Mouse (Mus musculus) lung, embryonic 15.5 days (tissue): ENCODE data around the gene Usp5. TPM values are rescaled to one million over a fixed set of nuclear protein-coding genes. Genes with fewer than 3 reads are reported as not detected.

Source experiments
- ATAC-seq: fragments of 200-750 bp; cut with Nextera tagmentation; 2 replicates; pipeline ENCODE4 v1.8.0; 2017; ENCODE audit warnings: moderate number of reproducible peaks, borderline replicate concordance; ENCODE audit not compliant: low FRiP score, low TSS enrichment; ENCODE audit errors: extremely low read depth
- H3K27ac ChIP-seq: fragments of 300-500 bp; sonication (generic); 2 replicates; pipeline ENCODE4 v1.5.1; 2015; ENCODE audit warnings: moderate library complexity, mild to moderate bottlenecking, inconsistent platforms
- H3K27me3 ChIP-seq: fragments of 300-500 bp; sonication (generic); 2 replicates; pipeline ENCODE4 v1.6.1; 2015; ENCODE audit warnings: inconsistent platforms
- H3K36me3 ChIP-seq: fragments of 300-500 bp; sonication (generic); 2 replicates; pipeline ENCODE4 v1.6.1; 2015; ENCODE audit warnings: inconsistent platforms
- H3K4me1 ChIP-seq: fragments of 300-500 bp; sonication (generic); 2 replicates; pipeline ENCODE4 v1.6.1; 2015; ENCODE audit warnings: inconsistent platforms
- H3K4me2 ChIP-seq: fragments of 300-500 bp; sonication (generic); 2 replicates; pipeline ENCODE4 v1.6.1; 2015; ENCODE audit warnings: inconsistent platforms, mild to moderate bottlenecking, moderate library complexity
- H3K4me3 ChIP-seq: fragments of 300-500 bp; sonication (generic); 2 replicates; pipeline ENCODE4 v1.5.1; 2015; ENCODE audit warnings: mild to moderate bottlenecking, inconsistent platforms
- H3K9ac ChIP-seq: fragments of 300-500 bp; sonication (generic); 2 replicates; pipeline ENCODE4 v1.6.1; 2015; ENCODE audit warnings: inconsistent platforms
- H3K9me3 ChIP-seq: fragments of 300-500 bp; sonication (generic); 2 replicates; pipeline ENCODE4 v1.6.1; 2016; ENCODE audit warnings: inconsistent platforms
- WGBS: fragments of 180-500 bp; shearing (Covaris S2); methylation state at CpG from one replicate; pipeline ENCODE4 v1.1.7; 2015; 5-methylcytosine and 5-hydroxymethylcytosine counted together
- polyA plus RNA-seq: library from polyadenylated mRNA; unstranded; fragments of >200 nt; fragmentation: Nextera tagmentation; extraction: Ambion mirVana; gene quantifications from 2 replicates; pipeline ENCODE4 v1.2.1, GENCODE M21; 2015

Usp5 gene
- polyA plus RNA-seq, 1 experiment from 2014 or later, result 152 TPM

DNA sequence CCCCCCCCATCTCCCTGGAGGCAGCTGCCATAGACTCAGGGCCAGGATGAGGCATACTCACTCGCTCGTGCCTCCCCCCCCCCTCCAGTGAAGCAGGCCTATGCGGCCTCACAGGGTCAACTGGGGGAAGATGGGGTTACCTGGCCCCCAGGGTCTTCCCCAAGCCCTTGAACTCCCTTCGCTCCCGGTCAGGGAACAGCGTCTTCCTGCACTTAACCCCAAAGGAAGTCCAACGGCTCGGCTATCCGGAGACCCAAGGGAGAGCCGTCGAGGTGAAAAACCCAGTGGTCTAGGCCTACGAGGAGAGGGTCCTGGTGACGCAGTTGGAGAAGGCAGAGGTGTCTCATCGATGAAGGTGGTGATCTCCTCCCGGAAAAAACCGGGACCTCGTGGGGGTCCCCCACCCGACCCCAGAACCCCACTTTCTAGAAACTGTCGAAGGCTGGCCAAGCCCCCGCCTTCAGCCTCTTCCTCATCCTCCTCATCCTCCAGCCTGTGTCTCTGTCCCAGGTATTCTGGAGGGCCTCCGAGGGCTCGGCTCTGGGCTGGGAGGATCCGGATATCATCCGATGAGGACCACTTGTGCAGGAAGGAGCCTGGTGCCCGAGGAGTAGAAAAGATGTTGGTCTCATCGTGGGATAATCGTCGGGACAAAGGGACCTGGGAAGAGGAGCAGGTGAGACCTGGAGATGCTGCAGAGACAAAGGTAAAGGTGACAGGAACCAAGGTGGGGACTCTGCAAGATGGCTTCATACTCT, 29.5 kb upstream of the Usp5 start:
- no peak overlapping the region for H3K27ac ChIP-seq

DNA sequence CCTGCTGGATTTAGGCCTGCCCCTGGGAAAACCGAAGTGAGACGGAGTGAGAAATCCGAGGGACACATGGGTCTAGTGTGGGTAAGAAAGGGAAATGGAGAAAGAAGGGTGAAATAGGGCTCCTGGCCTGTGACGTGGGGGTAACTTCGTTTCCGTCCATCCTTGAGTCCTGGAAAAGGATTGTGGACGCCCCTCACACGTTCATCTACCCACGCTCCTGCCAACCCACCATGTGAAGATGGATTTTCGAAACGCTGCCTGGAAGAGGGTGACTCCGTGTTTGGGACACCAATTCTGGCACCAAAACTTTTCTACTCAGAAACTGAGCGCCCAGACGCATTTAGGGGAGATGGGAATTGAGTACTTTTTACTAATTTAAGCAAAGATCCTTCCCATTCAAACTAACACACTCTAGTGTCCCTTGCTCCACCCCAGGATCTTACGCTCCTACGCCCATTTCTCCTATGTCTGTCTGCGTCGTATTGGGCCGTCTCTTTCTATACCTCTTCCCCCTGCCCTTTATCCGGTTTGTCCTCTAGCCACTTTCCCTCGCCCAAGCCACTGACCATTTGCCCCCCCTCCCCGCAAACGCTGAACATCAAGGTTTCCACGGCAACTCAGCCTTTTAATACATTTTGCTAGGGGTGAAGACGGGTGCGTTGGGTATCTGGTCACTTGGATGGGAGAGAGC, 28.7 kb upstream of the Usp5 start:
- ATAC-seq, result no peak
- peak overlapping the region; percentile 85 for H3K4me3 ChIP-seq
- H3K9ac ChIP-seq, result peak overlapping the region; percentile 89
- 0 out of 2 replicates have a peak, but pooled peaks cover 3% of the 10 kb centered on the region for H3K36me3 ChIP-seq
- no peak overlapping the region; the same call in 1 of the 2 replicates for H3K27ac ChIP-seq
- peaks cover 39% of the 10 kb centered on the region for H3K27me3 ChIP-seq
- peaks cover 43% of the 10 kb centered on the region for H3K4me1 ChIP-seq
- WGBS, result 21% methylated on average over 26 of the region's 26 CpGs
- H3K4me2 ChIP-seq, result peak overlapping the region; percentile 94
- H3K9me3 ChIP-seq, result no peaks in the 10 kb centered on the region

More for the DNA sequence above, 29.5 kb upstream of the Usp5 start:
- peak overlapping the region; percentile 94; the same call in 1 of the 2 replicates for H3K4me2 ChIP-seq
- peaks cover 44% of the 10 kb centered on the region for H3K27me3 ChIP-seq
- H3K4me3 ChIP-seq, result peak overlapping the region; percentile 85; the same call in 1 of the 2 replicates
- no peak for ATAC-seq
- H3K9me3 ChIP-seq, result no peaks in the 10 kb centered on the region
- WGBS, result 63% methylated on average over 28 of the region's 28 CpGs
- no peak overlapping the region for H3K9ac ChIP-seq
- no peaks in the 10 kb centered on the region for H3K36me3 ChIP-seq
- peaks cover 49% of the 10 kb centered on the region for H3K4me1 ChIP-seq

DNA sequence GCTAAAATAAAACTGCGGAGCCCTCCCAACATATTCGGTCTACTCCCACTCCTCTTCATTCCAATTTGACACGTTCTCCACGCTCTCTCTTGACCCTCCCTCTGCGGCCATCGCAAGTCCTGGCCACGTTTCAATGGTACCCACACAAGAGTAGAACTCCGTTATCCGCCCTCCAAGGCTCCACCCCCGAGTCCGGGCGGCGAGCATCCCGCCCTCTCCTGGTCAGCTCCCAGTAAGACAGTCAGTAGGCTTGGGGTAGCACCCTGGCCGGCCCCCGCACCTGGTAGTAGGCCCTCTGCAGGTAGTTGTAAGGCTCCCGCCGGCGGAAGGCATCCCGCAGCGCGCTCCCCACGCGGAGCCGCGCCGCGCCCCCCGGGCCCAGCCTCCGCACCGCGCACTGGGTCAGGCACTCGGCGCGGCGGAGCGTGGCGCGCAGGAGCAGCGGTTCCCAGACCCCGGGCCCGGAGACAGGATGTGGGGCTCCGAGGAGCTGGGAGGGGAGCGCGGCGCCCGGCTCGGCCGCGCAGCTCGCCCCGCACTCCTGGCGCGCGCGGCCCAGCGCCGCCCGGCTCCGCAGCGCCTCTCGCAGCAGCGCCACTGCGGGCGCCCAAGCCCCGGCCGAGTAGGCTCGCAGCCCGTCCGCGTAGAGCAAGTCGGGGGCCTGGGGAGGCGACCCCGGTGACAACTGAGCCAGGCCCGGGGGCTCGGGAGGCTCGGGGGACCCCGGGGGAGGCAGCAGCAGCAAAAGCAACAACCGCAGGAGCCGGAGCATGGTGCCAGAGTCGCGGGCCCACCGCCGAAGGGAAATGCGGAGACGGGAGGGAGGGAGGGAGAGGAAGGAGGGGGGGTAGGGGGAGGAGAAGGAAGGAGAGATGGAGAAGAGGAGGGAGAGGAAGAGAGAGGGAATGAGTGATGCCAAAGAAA, 27.9 kb upstream of the Usp5 start, which contains the start of gene P3h3:
Gene P3h3, minus strand, starts transcription at position 837 of the 924 bp plus-strand sequence.
- peak; percentile 81 for ATAC-seq
- Histone ChIP-seq H3K4me2 (peak within 1 kb of the TSS; percentile 94), H3K4me3 (peak within 1 kb of the TSS; percentile 85), H3K27ac (peak within 1 kb of the TSS; percentile 93), H3K27me3 (peaks cover 32% of the 10 kb centered on the region), H3K9me3 (no peaks in the 10 kb centered on the region), H3K36me3 (0 out of 2 replicates have a peak, but pooled peaks cover 6% of the 10 kb centered on the region), H3K9ac (peak within 1 kb of the TSS; percentile 89), H3K4me1 (peaks cover 38% of the 10 kb centered on the region)
- under 1% methylated on average over 79 of the region's 86 CpGs for WGBS

DNA sequence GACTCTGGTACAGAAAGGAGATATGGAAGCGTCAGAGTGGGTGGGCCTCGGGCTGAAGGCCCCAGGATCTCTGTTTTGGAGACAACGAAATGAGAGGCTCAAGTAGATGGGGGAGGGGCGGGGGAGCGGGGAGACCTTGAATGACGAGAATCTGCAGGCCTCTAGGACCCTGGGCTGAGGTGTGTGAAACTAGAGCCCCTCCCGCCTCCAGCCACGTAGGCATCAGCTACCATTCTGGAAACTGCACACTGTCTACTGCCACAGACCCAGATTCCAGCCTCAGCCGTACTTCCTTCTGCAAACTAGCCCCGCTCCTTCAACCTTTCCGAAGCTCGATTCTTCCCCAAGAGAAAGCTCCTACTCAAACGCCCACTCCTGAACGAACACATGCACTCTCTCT, 27.0 kb upstream of the Usp5 start:
- peak overlapping the region; percentile 85 for H3K4me3 ChIP-seq
- 0 out of 2 replicates have a peak, but pooled peaks have one; percentile 29 for ATAC-seq
- H3K27me3 ChIP-seq, result peaks cover 23% of the 10 kb centered on the region
- peaks cover 38% of the 10 kb centered on the region for H3K4me1 ChIP-seq
- no peaks in the 10 kb centered on the region for H3K9me3 ChIP-seq
- H3K27ac ChIP-seq, result peak overlapping the region; percentile 93; the same call in 1 of the 2 replicates
- 0 out of 2 replicates have a peak, but pooled peaks cover 6% of the 10 kb centered on the region for H3K36me3 ChIP-seq
- peak overlapping the region; percentile 94 for H3K4me2 ChIP-seq
- H3K9ac ChIP-seq, result no peak overlapping the region; the same call in 1 of the 2 replicates
- WGBS, result 11% methylated on average over 14 of the region's 14 CpGs

DNA sequence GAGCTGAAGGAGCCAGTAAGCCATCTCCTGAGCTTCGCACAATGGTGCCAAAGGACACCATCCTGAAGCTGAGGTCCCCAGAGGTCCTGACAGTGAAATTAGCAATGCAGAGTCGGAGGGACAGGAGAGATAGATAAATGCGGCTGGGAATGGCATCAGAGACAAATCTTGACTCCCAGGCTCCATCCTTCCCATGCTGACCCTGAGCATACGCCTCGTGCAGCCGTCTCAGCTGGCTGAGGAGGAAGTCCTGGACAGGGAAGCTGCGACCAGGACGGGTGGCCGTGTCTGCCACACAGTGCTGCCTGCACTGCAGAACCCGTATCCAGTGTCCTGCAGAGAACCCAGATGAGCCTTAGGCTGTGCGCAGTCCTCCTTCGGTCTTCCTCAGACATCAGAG, 25.4 kb upstream of the Usp5 start:
- H3K27ac ChIP-seq, result no peak overlapping the region
- no peaks in the 10 kb centered on the region for H3K9me3 ChIP-seq
- peaks cover 32% of the 10 kb centered on the region for H3K4me1 ChIP-seq
- H3K9ac ChIP-seq, result no peak overlapping the region
- 0 out of 2 replicates have a peak, but pooled peaks cover 9% of the 10 kb centered on the region for H3K36me3 ChIP-seq
- no peak overlapping the region for H3K4me3 ChIP-seq
- H3K27me3 ChIP-seq, result peaks cover 12% of the 10 kb centered on the region
- WGBS, result 61% methylated on average over 12 of the region's 12 CpGs
- no peak overlapping the region for H3K4me2 ChIP-seq
- no peak for ATAC-seq

DNA sequence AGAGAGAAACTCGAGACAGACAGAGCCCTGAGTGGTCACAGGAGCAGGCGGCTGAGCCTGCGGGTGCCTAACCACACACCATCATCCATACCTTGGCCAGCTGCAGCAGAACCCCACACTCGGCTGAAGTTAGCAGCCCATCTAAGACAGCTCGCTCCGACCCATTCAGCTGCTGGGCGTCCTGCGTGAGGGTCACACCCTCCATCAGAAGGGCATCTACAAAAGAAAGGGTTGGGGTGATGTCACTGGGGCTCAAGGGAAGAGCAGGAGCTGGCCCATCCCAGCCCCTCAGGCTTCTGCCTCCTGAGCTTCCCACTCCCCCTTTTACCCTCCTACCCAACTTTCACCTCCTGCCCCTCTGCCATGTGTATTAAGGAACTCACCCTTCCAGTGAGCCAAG, 21.3 kb upstream of the Usp5 start:
- Histone ChIP-seq H3K4me2 (no peak overlapping the region), H3K27me3 (no peaks in the 10 kb centered on the region), H3K9ac (no peak overlapping the region), H3K36me3 (peaks cover 9% of the 10 kb centered on the region; the same call in 1 of the 2 replicates), H3K27ac (no peak overlapping the region), H3K4me3 (no peak overlapping the region), H3K9me3 (no peaks in the 10 kb centered on the region), H3K4me1 (peaks cover 9% of the 10 kb centered on the region)
- WGBS, result 55% methylated on average over 8 of the region's 8 CpGs
- no peak for ATAC-seq

DNA sequence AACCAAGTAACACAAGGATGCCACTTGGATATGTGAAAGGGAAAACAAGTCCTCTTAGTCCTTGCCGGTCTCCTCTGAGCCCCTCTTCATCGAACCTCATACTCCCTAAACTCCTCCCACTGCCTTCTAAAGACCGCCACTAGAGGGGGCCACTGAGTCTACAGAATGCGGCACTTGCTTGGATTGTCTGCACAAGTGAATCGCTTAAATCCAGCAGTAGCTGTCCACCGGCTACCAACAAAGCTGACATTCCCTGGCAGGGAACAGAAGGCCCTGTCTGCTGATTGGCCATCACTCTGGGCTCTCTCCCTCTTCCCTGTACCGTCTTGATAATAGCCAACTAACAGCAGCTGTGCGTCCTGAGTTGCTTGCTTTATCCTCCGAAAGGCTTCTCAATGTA, 18.0 kb upstream of the Usp5 start:
- peaks cover 3% of the 10 kb centered on the region; the same call in 1 of the 2 replicates for H3K36me3 ChIP-seq
- no peak overlapping the region for H3K4me3 ChIP-seq
- no peak overlapping the region for H3K27ac ChIP-seq
- H3K27me3 ChIP-seq, result no peaks in the 10 kb centered on the region
- ATAC-seq, result peak; percentile 67; the same call in 1 of the 2 replicates
- WGBS, result 8% methylated on average over 9 of the region's 9 CpGs
- no peak overlapping the region for H3K4me2 ChIP-seq
- H3K9me3 ChIP-seq, result no peaks in the 10 kb centered on the region
- H3K9ac ChIP-seq, result no peak overlapping the region
- no peaks in the 10 kb centered on the region for H3K4me1 ChIP-seq

DNA sequence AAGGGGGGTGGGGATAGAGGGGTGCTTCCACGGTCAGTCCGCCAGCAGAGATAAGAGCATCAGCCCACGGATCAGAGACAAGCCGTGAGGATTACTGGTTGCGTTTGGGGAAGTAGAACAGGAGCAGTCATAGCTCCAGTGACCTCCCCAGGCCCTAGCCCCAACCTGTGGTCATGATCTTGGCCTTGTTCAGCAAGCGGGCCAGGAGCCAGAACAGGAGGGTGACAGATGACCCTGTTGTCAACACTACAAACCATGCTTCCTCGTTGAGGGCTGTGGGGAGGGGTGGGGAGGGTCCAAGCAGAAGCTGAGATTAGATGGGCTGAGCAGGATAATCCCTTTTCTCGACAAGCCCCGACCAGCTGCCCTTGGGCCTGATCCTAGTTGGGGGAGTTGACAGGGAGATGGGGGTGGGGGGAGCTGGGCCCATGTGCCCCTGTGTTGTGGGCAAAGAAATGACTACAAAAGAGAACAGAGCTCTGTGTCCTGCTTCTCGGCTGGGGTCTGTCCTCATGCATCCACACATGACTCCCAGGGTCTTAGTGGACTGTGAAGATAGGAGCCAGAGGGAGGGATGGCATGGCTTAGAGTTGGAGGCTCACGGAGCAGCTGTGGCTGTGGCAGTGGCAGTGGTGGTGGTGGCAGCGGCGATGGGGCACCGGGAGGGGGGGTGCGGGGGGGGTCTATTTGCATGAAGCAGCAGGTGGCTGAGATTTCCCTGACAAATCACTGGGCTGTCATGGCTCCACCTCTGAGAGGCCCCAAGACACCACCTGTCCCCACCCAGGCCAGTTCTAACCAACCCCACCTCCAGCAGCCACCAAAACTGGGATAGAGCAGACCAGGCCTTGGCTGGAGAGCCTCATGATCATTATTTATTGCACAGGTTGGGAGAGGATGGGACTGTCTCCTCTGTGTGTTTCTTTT, 11.2 kb upstream of the Usp5 start, which contains the start of gene Gnb3:
Gene Gnb3, minus strand, starts transcription at position 35 of the 927 bp plus-strand sequence.
- Histone ChIP-seq H3K4me3 (no peak within 1 kb of the TSS), H3K9me3 (no peaks in the 10 kb centered on the region), H3K27ac (no peak within 1 kb of the TSS), H3K9ac (no peak within 1 kb of the TSS), H3K4me1 (peaks cover 31% of the 10 kb centered on the region), H3K36me3 (no peaks in the 10 kb centered on the region), H3K27me3 (no peaks in the 10 kb centered on the region), H3K4me2 (no peak within 1 kb of the TSS)
- WGBS, result 18% methylated on average over 15 of the region's 15 CpGs
- ATAC-seq, result no peak

DNA sequence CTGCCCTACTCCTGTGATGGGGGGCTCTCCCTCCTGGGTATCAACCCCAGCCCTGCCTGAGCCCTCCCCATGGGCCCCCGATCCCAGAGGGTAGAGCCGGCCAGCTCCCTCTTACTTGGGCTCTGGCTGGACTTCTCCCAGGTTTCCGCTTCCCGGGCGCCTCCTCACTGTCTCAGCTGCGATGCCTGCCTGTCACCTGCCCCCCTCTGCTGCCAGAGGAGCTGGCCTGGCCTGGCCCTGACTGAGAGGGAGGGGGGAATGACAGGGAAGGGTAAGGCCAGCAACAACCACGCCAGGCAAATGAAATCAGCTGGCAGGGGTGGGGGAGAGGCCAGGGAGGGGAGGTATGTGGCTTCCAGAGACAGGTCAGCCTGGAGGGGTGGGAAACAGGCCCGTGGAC, 10.5 kb upstream of the Usp5 start:
- Histone ChIP-seq H3K27me3 (no peaks in the 10 kb centered on the region), H3K36me3 (peaks cover 3% of the 10 kb centered on the region; the same call in 1 of the 2 replicates), H3K9ac (no peak overlapping the region), H3K9me3 (no peaks in the 10 kb centered on the region), H3K4me3 (no peak overlapping the region), H3K4me1 (peaks cover 32% of the 10 kb centered on the region), H3K27ac (no peak overlapping the region), H3K4me2 (no peak overlapping the region)
- 8% methylated on average over 8 of the region's 8 CpGs for WGBS
- ATAC-seq, result peak; percentile 19; the same call in 1 of the 2 replicates

DNA sequence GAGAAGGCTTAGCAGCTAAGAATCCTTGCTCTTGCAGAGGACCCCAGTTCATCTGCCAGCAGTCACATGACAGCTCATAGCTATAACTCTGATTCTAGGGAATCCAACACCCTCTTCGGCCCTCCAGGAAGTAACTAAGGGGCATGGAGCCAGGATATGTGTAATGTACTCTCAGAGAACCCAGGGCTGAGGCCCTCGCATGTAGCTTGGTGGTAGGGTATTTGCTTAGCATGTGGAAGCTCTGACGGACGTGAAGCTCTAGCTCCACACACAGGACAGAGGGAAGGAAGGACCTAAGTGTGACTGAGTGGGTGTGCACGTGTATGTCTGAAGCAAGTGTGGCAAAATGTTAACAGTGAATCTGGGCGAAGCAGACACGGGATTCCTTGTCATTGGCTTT, 7.1 kb upstream of the Usp5 start:
- no peak; the same call in 1 of the 2 replicates for ATAC-seq
- Histone ChIP-seq H3K4me3 (no peak overlapping the region), H3K36me3 (peaks cover 30% of the 10 kb centered on the region), H3K27ac (no peak overlapping the region), H3K27me3 (no peaks in the 10 kb centered on the region), H3K4me2 (no peak overlapping the region), H3K9me3 (no peaks in the 10 kb centered on the region), H3K4me1 (peaks cover 34% of the 10 kb centered on the region), H3K9ac (no peak overlapping the region)
- WGBS, result 48% methylated on average over 7 of the region's 7 CpGs
